Mouse (Mus musculus) embryo, embryonic 10 days (tissue): Measurements from ENCODE around the gene Stmn3.
A peak's percentile ranks its signal among the peaks of the same experiment; 100 is the strongest.

ENCODE experiments used
- DNase-seq: peaks from one replicate; pipeline ENCODE4 v3.0.0-alpha.2; 2015; ENCODE audit warnings: low spot score

Gene Stmn3

GRCm38 (mm10) chr2:181286629-181287337, 27.5 kb downstream of the Stmn3 start:
- DNase-seq = peak; percentile 8

GRCm38 (mm10) chr2:181279968-181280367, 34.3 kb downstream of the Stmn3 start:
- no peak for DNase-seq

- no peak for DNase-seq
Observed at GRCm38 (mm10) chr2:181277866-181278265, 36.4 kb downstream of the Stmn3 start.

- no peak for DNase-seq
Observed at GRCm38 (mm10) chr2:181276766-181277165, 37.5 kb downstream of the Stmn3 start.

- no peak for DNase-seq
Observed at GRCm38 (mm10) chr2:181274639-181275038, 39.7 kb downstream of the Stmn3 start.

- no peak for DNase-seq
Observed at GRCm38 (mm10) chr2:181273829-181274228, 40.5 kb downstream of the Stmn3 start.

- DNase-seq = no peak
Observed at GRCm38 (mm10) chr2:181272092-181272491, 42.2 kb downstream of the Stmn3 start.

- no peak for DNase-seq
Observed at GRCm38 (mm10) chr2:181266839-181267238, 47.5 kb downstream of the Stmn3 start.
